Mouse (Mus musculus) inflammation-experienced regulatory T-cells, adult 6 months (primary cell): ENCODE data around the gene Prrt1. TPM values are rescaled to one million over a fixed set of nuclear protein-coding genes. Genes with fewer than 3 reads are reported as not detected.

Experiments used
- ATAC-seq: one replicate; pipeline ENCODE4 v1.8.0; 2017
- polyA plus RNA-seq, 3 experiments: library from polyadenylated mRNA; unstranded; fragments of 100-300 nt; shearing (Covaris generic); gene quantifications; one replicate each; pipeline ENCODE4 v1.2.1; 2017

Gene Prrt1
- polyA plus RNA-seq, 3 experiments from 2014 or later, result 0.79 to 4.0 (median 3.7) TPM

DNA sequence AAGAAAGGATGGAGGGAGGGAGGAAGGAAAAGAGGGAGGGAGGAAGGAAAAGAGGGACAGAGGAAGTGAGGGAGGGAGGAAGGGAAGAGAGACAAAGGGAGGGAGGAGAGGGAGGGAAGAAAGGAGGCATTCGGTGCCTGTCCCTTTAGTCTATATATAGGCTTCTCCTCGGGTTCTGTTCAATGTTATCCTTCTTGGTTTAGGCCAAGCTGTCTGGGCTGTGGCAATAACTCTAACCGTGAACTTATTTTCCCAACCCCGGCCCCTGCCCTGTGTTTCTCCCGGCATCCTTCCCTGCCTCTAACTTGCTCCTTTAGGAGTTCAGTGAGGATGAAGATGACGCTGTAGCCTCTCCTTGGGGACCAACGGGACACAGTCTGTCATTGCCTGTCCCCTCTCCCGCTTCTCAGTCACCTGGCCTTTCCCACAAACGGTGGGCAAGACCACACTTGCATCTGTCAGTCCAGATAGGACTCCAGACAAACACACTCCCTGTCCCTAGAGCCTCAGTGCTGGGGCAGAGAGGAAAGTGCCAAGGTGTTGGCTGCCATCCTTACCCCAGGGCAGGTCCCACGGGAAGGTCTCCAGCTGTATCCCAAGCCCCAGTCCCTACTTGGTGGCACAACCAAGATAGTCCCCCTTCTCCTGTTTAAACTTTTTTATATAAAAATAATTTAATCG lies 45.3 kb downstream of the Prrt1 start:
- ATAC-seq, result no peak

DNA sequence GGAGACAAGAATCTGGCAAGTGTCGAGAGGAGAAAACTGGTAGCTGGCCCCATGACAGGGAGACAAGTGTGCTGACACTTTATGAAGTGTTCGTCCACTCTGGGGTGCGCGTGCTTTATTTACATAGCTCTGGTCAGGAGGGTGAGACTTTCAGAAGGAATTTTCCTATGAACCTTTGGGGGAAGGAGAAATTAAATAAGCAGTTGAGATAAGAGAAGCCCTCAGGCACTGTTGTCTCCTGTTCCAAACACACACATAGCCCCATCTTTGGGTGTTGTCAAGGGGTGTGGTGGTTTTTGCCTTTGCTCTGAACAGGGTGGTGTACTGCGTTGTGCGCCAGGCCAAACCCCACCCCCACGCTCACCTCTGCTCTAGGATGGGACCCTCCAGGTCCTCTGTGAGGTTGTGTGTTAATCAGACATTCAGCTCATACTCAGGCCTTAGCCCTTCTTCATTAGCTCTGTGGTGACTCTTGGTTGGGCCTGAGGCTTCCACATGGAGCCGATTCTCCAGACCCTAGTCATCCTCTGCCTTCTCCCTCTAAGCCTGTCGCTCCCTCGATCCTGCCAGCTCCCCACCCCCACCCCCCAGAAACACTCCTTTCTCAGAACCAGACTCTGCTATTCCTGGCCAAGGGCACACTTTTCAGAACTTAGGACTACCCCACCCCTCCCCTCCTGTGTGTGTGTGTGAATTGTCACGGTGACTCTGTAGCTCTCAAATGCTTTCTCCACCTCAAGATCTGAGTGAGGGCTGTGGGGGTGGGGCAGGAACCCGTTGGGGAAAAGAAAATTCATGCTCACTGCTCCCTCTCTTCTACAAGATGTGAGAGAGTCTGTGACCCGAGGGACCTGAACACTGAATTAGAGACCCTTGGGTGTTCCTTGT lies 46.1 kb downstream of the Prrt1 start:
- no peak for ATAC-seq

DNA sequence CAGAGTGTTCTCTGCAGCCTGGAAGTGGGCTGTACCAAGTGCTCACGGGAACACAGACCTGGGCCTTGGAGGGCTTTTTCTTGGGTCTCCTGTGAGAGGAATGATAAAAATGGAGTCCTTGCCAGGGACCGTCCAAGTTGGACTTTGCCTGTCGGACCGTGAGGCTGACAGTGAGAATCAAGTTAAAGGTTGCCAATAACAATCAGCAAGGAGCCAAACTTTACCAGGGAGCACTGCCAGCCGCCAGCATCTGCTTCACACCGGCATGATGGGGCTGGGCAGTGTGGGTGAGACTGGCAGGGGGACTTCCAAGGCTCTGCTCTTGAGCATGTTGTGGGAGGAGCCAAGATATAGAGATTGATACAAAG lies 46.7 kb downstream of the Prrt1 start:
- ATAC-seq, result no peak

GRCm38 (mm10) chr17:34676671-34677070 lies 47.3 kb downstream of the Prrt1 start:
- no peak for ATAC-seq

- ATAC-seq, result no peak
These were observed 50.9 kb downstream of the Prrt1 start for GRCm38 (mm10) chr17:34680191-34680590.

- no peak for ATAC-seq
These were observed 51.3 kb downstream of the Prrt1 start for GRCm38 (mm10) chr17:34680621-34681020.

DNA sequence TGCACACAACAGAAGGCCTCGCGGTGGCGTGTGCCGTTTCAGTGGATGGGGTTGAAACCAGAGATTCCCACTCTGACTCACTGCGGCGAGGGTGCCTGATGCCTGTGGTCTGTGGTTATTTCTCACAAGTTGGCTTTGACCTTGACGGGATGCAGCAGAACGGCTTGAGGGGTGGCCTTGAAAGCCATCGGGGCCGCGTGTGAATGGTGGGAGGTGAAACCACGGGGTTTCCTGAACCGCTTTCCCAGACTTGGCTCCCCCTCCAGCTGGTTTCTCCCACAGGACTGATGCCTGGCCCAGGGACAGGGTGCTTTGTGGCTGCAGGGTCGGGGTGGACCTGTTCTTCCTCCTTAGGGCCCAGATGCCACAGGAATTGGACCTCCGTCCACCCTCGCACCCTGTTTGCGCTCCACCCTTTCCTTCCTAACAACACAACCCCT lies 51.8 kb downstream of the Prrt1 start:
- ATAC-seq, result no peak

- no peak for ATAC-seq
These were observed 52.7 kb downstream of the Prrt1 start for GRCm38 (mm10) chr17:34681881-34682536.

Other genes starting within 250 kb of the Prrt1 start
- gene BC051142, start 230.7 kb upstream of the Prrt1 start, polyA plus RNA-seq, result 1 to 10 TPM in 1 of 3 experiments, under 1 TPM in 1, not detected in 1; 0.81 to 2.5 TPM
- gene Btnl4, start 152.2 kb upstream of the Prrt1 start, polyA plus RNA-seq, result not detected
- not detected for gene Btnl6, start 112.2 kb upstream of the Prrt1 start, polyA plus RNA-seq
- gene Notch4, start 65.3 kb upstream of the Prrt1 start, polyA plus RNA-seq, result under 1 TPM in 2 of 3 experiments, not detected in 1; 0.62 to 0.72 TPM
- gene Gpsm3, start 39.7 kb upstream of the Prrt1 start, polyA plus RNA-seq, result 100 to 1,000 TPM; 236 to 278 (median 276) TPM
- gene Pbx2, start 38.3 kb upstream of the Prrt1 start, polyA plus RNA-seq, result 10 to 100 TPM in 1 of 3 experiments, 1 to 10 TPM in 2; 4.1 to 11.8 (median 8.8) TPM
- gene Ager, start 31.7 kb upstream of the Prrt1 start, polyA plus RNA-seq, result 1 to 10 TPM in 2 of 3 experiments, under 1 TPM in 1; 0.58 to 3.7 (median 2.3) TPM
- gene Rnf5, start 25.8 kb upstream of the Prrt1 start, polyA plus RNA-seq, result 10 to 100 TPM; 41.2 to 71.2 (median 59.5) TPM
- gene Agpat1, start 25.3 kb upstream of the Prrt1 start, polyA plus RNA-seq, result 10 to 100 TPM; 14.5 to 20.8 (median 19.4) TPM
- gene Egfl8, start 13.6 kb upstream of the Prrt1 start, polyA plus RNA-seq, result 1 to 10 TPM; 1.1 to 2.1 (median 1.2) TPM
- gene Ppt2, start 1.0 kb upstream of the Prrt1 start, polyA plus RNA-seq, result 10 to 100 TPM; 18.8 to 22.9 (median 20.6) TPM
- gene Fkbpl, start 15.2 kb downstream of the Prrt1 start, polyA plus RNA-seq, result 1 to 10 TPM; 4.4 to 5.8 (median 5.2) TPM
- gene Atf6b, start 17.6 kb downstream of the Prrt1 start, polyA plus RNA-seq, result 10 to 100 TPM; 19.0 to 21.9 (median 19.3) TPM
- gene Tnxb, start 41.0 kb downstream of the Prrt1 start, polyA plus RNA-seq, result not detected
- under 1 TPM in 1 of 3 experiments, not detected in 2; 0.08 TPM for gene C4b, start 114.3 kb downstream of the Prrt1 start, polyA plus RNA-seq
- gene Cyp21a1, start 175.0 kb downstream of the Prrt1 start, polyA plus RNA-seq, result not detected
- gene Stk19, start 207.4 kb downstream of the Prrt1 start, polyA plus RNA-seq, result 10 to 100 TPM; 30.4 to 44.5 (median 37.2) TPM
- gene Dxo, start 207.5 kb downstream of the Prrt1 start, polyA plus RNA-seq, result 10 to 100 TPM; 23.9 to 29.0 (median 27.1) TPM
- 10 to 100 TPM; 28.6 to 34.2 (median 33.7) TPM for gene Skiv2l, start 220.7 kb downstream of the Prrt1 start, polyA plus RNA-seq
- 10 to 100 TPM; 40.1 to 65.0 (median 47.0) TPM for gene Nelfe, start 220.9 kb downstream of the Prrt1 start, polyA plus RNA-seq
- 1 to 10 TPM in 1 of 3 experiments, under 1 TPM in 2; 0.24 to 2.6 (median 0.37) TPM for gene Cfb, start 233.0 kb downstream of the Prrt1 start, polyA plus RNA-seq
- not detected for gene Zbtb12, start 249.9 kb downstream of the Prrt1 start, polyA plus RNA-seq